Mouse (Mus musculus): Measurements from ENCODE around the gene Olfr286. TPM values are rescaled to one million over a fixed set of nuclear protein-coding genes. Genes with fewer than 3 reads are reported as not detected.

The Olfr286 gene
- polyA plus RNA-seq, 1 experiment from 2014 or later: not detected

GRCm38 (mm10) chr15:98177320-98177719 is 56.9 kb downstream of the Olfr286 start:
- Histone ChIP-seq H3K27ac (ENCODE audit: low read depth, low read length) (no peak overlapping the region), H3K9ac (ENCODE audit: low read length) (no peak overlapping the region), H3K4me1 (ENCODE audit: control insufficient read depth, insufficient read depth, low read length) (0 out of 2 replicates have a peak, but pooled peaks cover 5% of the 10 kb centered on the region), H3K27me3 (ENCODE audit: control insufficient read depth, insufficient read depth, low read length) (no peaks in the 10 kb centered on the region), H3K4me3 (ENCODE audit: low read depth, low read length) (no peak overlapping the region), H3K9me3 (ENCODE audit: control insufficient read depth, low read length) (no peaks in the 10 kb centered on the region), H3K4me2 (ENCODE audit: low read depth) (no peak overlapping the region), H3K36me3 (ENCODE audit: control insufficient read depth, insufficient read depth, low read length) (no peaks in the 10 kb centered on the region)
- WGBS: 70% methylated on average over 3 of the region's 3 CpGs
- ATAC-seq (ENCODE audit: insufficient read depth, low FRiP score, low TSS enrichment) (no peak), DNase-seq (ENCODE audit: low spot score) (no peak)

Other genes starting within 250 kb of the Olfr286 start
- 208 and 219 TPM in 2 replicates for gene Col2a1, start 229.8 kb downstream of the Olfr286 start, polyA plus RNA-seq (2014; fragmentation: Nextera tagmentation; extraction: Ambion mirVana)
- gene Pfkm, start 141.9 kb downstream of the Olfr286 start, polyA plus RNA-seq (2014; fragmentation: Nextera tagmentation; extraction: Ambion mirVana): 36.2 and 41.3 TPM in 2 replicates
- gene Senp1, start 140.7 kb downstream of the Olfr286 start, polyA plus RNA-seq (2014; fragmentation: Nextera tagmentation; extraction: Ambion mirVana): 40.1 and 41.0 TPM in 2 replicates
- 50.7 and 58.1 TPM in 2 replicates for gene Asb8, start 68.8 kb downstream of the Olfr286 start, polyA plus RNA-seq (2014; fragmentation: Nextera tagmentation; extraction: Ambion mirVana)
- 10.3 and 12.2 TPM in 2 replicates for gene Ccdc184, start 67.3 kb downstream of the Olfr286 start, polyA plus RNA-seq (2014; fragmentation: Nextera tagmentation; extraction: Ambion mirVana)
- gene Olfr288, start 38.9 kb downstream of the Olfr286 start, polyA plus RNA-seq (2014; fragmentation: Nextera tagmentation; extraction: Ambion mirVana): not detected in 2 replicates
- not detected in 2 replicates for gene Gm44579, start 13.5 kb downstream of the Olfr286 start, polyA plus RNA-seq (2014; fragmentation: Nextera tagmentation; extraction: Ambion mirVana)
- gene Olfr287, start 13.4 kb downstream of the Olfr286 start, polyA plus RNA-seq (2014; fragmentation: Nextera tagmentation; extraction: Ambion mirVana): not detected in 2 replicates
- not detected in 2 replicates for gene H1fnt, start 22.8 kb upstream of the Olfr286 start, polyA plus RNA-seq (2014; fragmentation: Nextera tagmentation; extraction: Ambion mirVana)
- gene Zfp641, start 61.7 kb upstream of the Olfr286 start, polyA plus RNA-seq (2014; fragmentation: Nextera tagmentation; extraction: Ambion mirVana): 1.9 TPM in 2 replicates
- not detected in 2 replicates for gene Olfr285, start 82.9 kb upstream of the Olfr286 start, polyA plus RNA-seq (2014; fragmentation: Nextera tagmentation; extraction: Ambion mirVana)
- gene Olfr284, start 106.5 kb upstream of the Olfr286 start, polyA plus RNA-seq (2014; fragmentation: Nextera tagmentation; extraction: Ambion mirVana): not detected in 2 replicates
- not detected in 2 replicates for gene Olfr283, start 146.5 kb upstream of the Olfr286 start, polyA plus RNA-seq (2014; fragmentation: Nextera tagmentation; extraction: Ambion mirVana)
- gene Olfr282, start 196.8 kb upstream of the Olfr286 start, polyA plus RNA-seq (2014; fragmentation: Nextera tagmentation; extraction: Ambion mirVana): not detected in 2 replicates
- not detected in 2 replicates for gene Olfr281, start 218.1 kb upstream of the Olfr286 start, polyA plus RNA-seq (2014; fragmentation: Nextera tagmentation; extraction: Ambion mirVana)
- not detected in 2 replicates for gene OR5BS1P, start 235.4 kb upstream of the Olfr286 start, polyA plus RNA-seq (2014; fragmentation: Nextera tagmentation; extraction: Ambion mirVana)
- gene Lalba, start 248.3 kb upstream of the Olfr286 start, polyA plus RNA-seq (2014; fragmentation: Nextera tagmentation; extraction: Ambion mirVana): 0.45 TPM in 1 of 2 replicates, not detected in the other